Mouse (Mus musculus) liver, embryonic 15.5 days (tissue): ENCODE data around the gene Mybpc2. TPM values are rescaled to one million over a fixed set of nuclear protein-coding genes. Genes with fewer than 3 reads are reported as not detected.

Source experiments
- ATAC-seq: fragments of 200-750 bp; cut with Nextera tagmentation; 2 replicates; pipeline ENCODE4 v1.8.0; 2017; ENCODE audit warnings: moderate number of reproducible peaks, mild to moderate bottlenecking, moderate library complexity; ENCODE audit not compliant: insufficient read depth
- H3K27ac ChIP-seq: fragments of 300-500 bp; sonication (generic); replicated peaks from 2 replicates; pipeline ENCODE4 v1.5.1; 2015; ENCODE audit warnings: mild to moderate bottlenecking, inconsistent platforms
- H3K27me3 ChIP-seq: fragments of 300-500 bp; sonication (generic); 2 replicates; pipeline ENCODE4 v1.6.1; 2015; ENCODE audit warnings: mild to moderate bottlenecking, inconsistent platforms
- H3K36me3 ChIP-seq: fragments of 300-500 bp; sonication (generic); replicated peaks from 2 replicates; pipeline ENCODE4 v1.6.1; 2015; ENCODE audit warnings: moderate library complexity, mild to moderate bottlenecking, inconsistent platforms
- H3K4me1 ChIP-seq: fragments of 300-500 bp; sonication (generic); replicated peaks from 2 replicates; pipeline ENCODE4 v1.6.1; 2015; ENCODE audit warnings: inconsistent platforms
- H3K4me2 ChIP-seq: fragments of 300-500 bp; sonication (generic); 2 replicates; pipeline ENCODE4 v1.6.1; 2015; ENCODE audit warnings: moderate library complexity, mild to moderate bottlenecking, inconsistent platforms
- H3K4me3 ChIP-seq: fragments of 300-500 bp; sonication (generic); replicated peaks from 2 replicates; pipeline ENCODE4 v1.5.1; 2015; ENCODE audit warnings: mild to moderate bottlenecking, inconsistent platforms
- H3K9ac ChIP-seq: fragments of 300-500 bp; sonication (generic); 2 replicates; pipeline ENCODE4 v1.6.1; 2015; ENCODE audit warnings: moderate library complexity, mild to moderate bottlenecking, inconsistent platforms
- H3K9me3 ChIP-seq: fragments of 300-500 bp; sonication (generic); replicated peaks from 2 replicates; pipeline ENCODE4 v1.6.1; 2016; ENCODE audit warnings: inconsistent platforms
- WGBS: fragments of 180-500 bp; shearing (Covaris S2); methylation state at CpG from one replicate; pipeline ENCODE4 v1.1.7; 2015; ENCODE audit warnings: mixed read lengths; ENCODE audit not compliant: insufficient replicate concordance; 5-methylcytosine and 5-hydroxymethylcytosine counted together
- polyA plus RNA-seq: library from polyadenylated mRNA; unstranded; fragments of >200 nt; fragmentation: Nextera tagmentation; extraction: Ambion mirVana; gene quantifications from 2 replicates; pipeline ENCODE4 v1.2.1, GENCODE M21; 2015

The Mybpc2 gene
- polyA plus RNA-seq, 1 experiment from 2014 or later = 0.10 TPM

- Histone ChIP-seq H3K4me3 (no peak overlapping the region), H3K9ac (no peak overlapping the region), H3K36me3 (no peaks in the 10 kb centered on the region), H3K4me1 (0 out of 2 replicates have a peak, but pooled peaks cover 6% of the 10 kb centered on the region), H3K4me2 (peak overlapping the region; percentile 7; the same call in 1 of the 2 replicates), H3K27ac (no peak overlapping the region), H3K9me3 (no peaks in the 10 kb centered on the region), H3K27me3 (peaks cover 84% of the 10 kb centered on the region)
- ATAC-seq = no peak
- WGBS = 4% methylated on average over 20 of the region's 20 CpGs
Measured at GRCm38 (mm10) chr7:44521710-44522109, 2.7 kb downstream of the Mybpc2 start.

- Histone ChIP-seq H3K36me3 (no peaks in the 10 kb centered on the region), H3K9me3 (no peaks in the 10 kb centered on the region), H3K9ac (no peak overlapping the region), H3K27ac (no peak overlapping the region), H3K4me3 (no peak overlapping the region), H3K27me3 (peaks cover 83% of the 10 kb centered on the region), H3K4me1 (0 out of 2 replicates have a peak, but pooled peaks cover 6% of the 10 kb centered on the region), H3K4me2 (no peak overlapping the region)
- no peak for ATAC-seq
- 34% methylated on average over 3 of the region's 3 CpGs for WGBS
Measured at GRCm38 (mm10) chr7:44520990-44521389, 3.5 kb downstream of the Mybpc2 start.

- 51% methylated on average over 9 of the region's 9 CpGs for WGBS
- Histone ChIP-seq H3K9me3 (no peaks in the 10 kb centered on the region), H3K27me3 (peaks cover 81% of the 10 kb centered on the region), H3K27ac (no peak overlapping the region), H3K4me1 (0 out of 2 replicates have a peak, but pooled peaks cover 6% of the 10 kb centered on the region), H3K36me3 (no peaks in the 10 kb centered on the region), H3K9ac (no peak overlapping the region), H3K4me2 (no peak overlapping the region), H3K4me3 (no peak overlapping the region)
- no peak for ATAC-seq
Measured at GRCm38 (mm10) chr7:44519240-44519913, 5.1 kb downstream of the Mybpc2 start.

- H3K9me3 ChIP-seq = no peaks in the 10 kb centered on the region
- no peak for ATAC-seq
- no peak overlapping the region for H3K4me3 ChIP-seq
Measured at GRCm38 (mm10) chr7:44507491-44507890, 17.0 kb downstream of the Mybpc2 start.

GRCm38 (mm10) chr7:44501563-44502115, 22.8 kb downstream of the Mybpc2 start:
- Histone ChIP-seq H3K9ac (no peak overlapping the region), H3K4me3 (no peak overlapping the region), H3K4me1 (peaks cover 29% of the 10 kb centered on the region), H3K27ac (no peak overlapping the region), H3K9me3 (no peaks in the 10 kb centered on the region), H3K27me3 (peaks cover 32% of the 10 kb centered on the region), H3K4me2 (no peak overlapping the region), H3K36me3 (no peaks in the 10 kb centered on the region)
- ATAC-seq = no peak
- WGBS = 22% methylated on average over 5 of the region's 5 CpGs

More at GRCm38 (mm10) chr7:44507491-44507890, 17.0 kb downstream of the Mybpc2 start:
- no peak overlapping the region for H3K4me2 ChIP-seq
- H3K4me1 ChIP-seq = no peaks in the 10 kb centered on the region
- no peak overlapping the region for H3K27ac ChIP-seq
- no peaks in the 10 kb centered on the region for H3K36me3 ChIP-seq
- no peak overlapping the region for H3K9ac ChIP-seq
- peaks cover 43% of the 10 kb centered on the region for H3K27me3 ChIP-seq

- ATAC-seq = no peak
- Histone ChIP-seq H3K27ac (no peak overlapping the region), H3K4me3 (no peak overlapping the region), H3K4me2 (no peak overlapping the region), H3K4me1 (peaks cover 39% of the 10 kb centered on the region), H3K27me3 (peaks cover 32% of the 10 kb centered on the region), H3K36me3 (no peaks in the 10 kb centered on the region), H3K9ac (no peak overlapping the region), H3K9me3 (no peaks in the 10 kb centered on the region)
- WGBS = 52% methylated on average over 20 of the region's 20 CpGs
Measured at GRCm38 (mm10) chr7:44500046-44500445, 24.4 kb downstream of the Mybpc2 start.

GRCm38 (mm10) chr7:44498922-44499321, 25.5 kb downstream of the Mybpc2 start:
- H3K27me3 ChIP-seq = peaks cover 32% of the 10 kb centered on the region
- H3K36me3 ChIP-seq = peaks cover 9% of the 10 kb centered on the region
- no peaks in the 10 kb centered on the region for H3K9me3 ChIP-seq
- H3K4me2 ChIP-seq = no peak overlapping the region
- H3K27ac ChIP-seq = peak overlapping the region; percentile 98; the same call in 1 of the 2 replicates
- no peak overlapping the region for H3K4me3 ChIP-seq
- 35% methylated on average over 1 of the region's 1 CpGs for WGBS
- no peak for ATAC-seq
- H3K9ac ChIP-seq = no peak overlapping the region
- H3K4me1 ChIP-seq = peaks cover 48% of the 10 kb centered on the region

GRCm38 (mm10) chr7:44497361-44498055, 26.9 kb downstream of the Mybpc2 start:
- Histone ChIP-seq H3K27me3 (peaks cover 24% of the 10 kb centered on the region), H3K4me1 (peaks cover 51% of the 10 kb centered on the region), H3K4me2 (peak overlapping the region; percentile 95), H3K27ac (peak overlapping the region; percentile 98), H3K4me3 (peak overlapping the region; percentile 84), H3K36me3 (peaks cover 22% of the 10 kb centered on the region), H3K9me3 (no peaks in the 10 kb centered on the region), H3K9ac (peak overlapping the region; percentile 89)
- WGBS = 79% methylated on average over 10 of the region's 10 CpGs
- no peak for ATAC-seq

GRCm38 (mm10) chr7:44496771-44497109, 27.7 kb downstream of the Mybpc2 start:
- Histone ChIP-seq H3K9me3 (no peaks in the 10 kb centered on the region), H3K27ac (peak overlapping the region; percentile 98), H3K9ac (peak overlapping the region; percentile 89), H3K27me3 (peaks cover 24% of the 10 kb centered on the region), H3K4me3 (peak overlapping the region; percentile 84), H3K4me1 (peaks cover 51% of the 10 kb centered on the region), H3K36me3 (peaks cover 29% of the 10 kb centered on the region), H3K4me2 (peak overlapping the region; percentile 95)
- 2% methylated on average over 26 of the region's 26 CpGs for WGBS
- ATAC-seq = peak; percentile 62

- peaks cover 35% of the 10 kb centered on the region for H3K36me3 ChIP-seq
- peak; percentile 94 for ATAC-seq
- under 1% methylated on average over 58 of the region's 58 CpGs for WGBS
- H3K4me3 ChIP-seq = peak within 1 kb of the TSS; percentile 84
- peak within 1 kb of the TSS; percentile 95 for H3K4me2 ChIP-seq
- H3K9me3 ChIP-seq = no peaks in the 10 kb centered on the region
- peaks cover 46% of the 10 kb centered on the region for H3K4me1 ChIP-seq
- H3K27ac ChIP-seq = peak within 1 kb of the TSS; percentile 98
- H3K27me3 ChIP-seq = peaks cover 20% of the 10 kb centered on the region
- peak within 1 kb of the TSS; percentile 89 for H3K9ac ChIP-seq
Measured at GRCm38 (mm10) chr7:44495992-44496770, 28.3 kb downstream of the Mybpc2 start, which contains the start of the genes Emc10 and Fam71e1. Emc10 (minus strand) TSS chr7:44496529. Fam71e1 (plus strand) TSS chr7:44496581.
